Mouse (Mus musculus): Measurements from ENCODE around the gene Icam2.

- TF ChIP-seq CTCF (IDR thresholded peaks at IDR 0.05; ENCODE audit: borderline replicate concordance, insufficient read depth, low read length) = no peak
- TF ChIP-seq POLR2A (IDR thresholded peaks at IDR 0.05; ENCODE audit: low read depth, low read length) = no peak
Observed at GRCm38 (mm10) chr11:106392597-106393330, 4.9 kb upstream of the Icam2 start.

Data from embryonic fibroblast, embryonic 13.5 days (primary cell).